Mouse (Mus musculus): ENCODE results near the gene Golga3. TPM values are rescaled to one million over a fixed set of nuclear protein-coding genes. Genes with fewer than 3 reads are reported as not detected.

Gene Golga3
- polyA plus RNA-seq, 2 experiments, result 4.4 to 5.7 TPM

DNA sequence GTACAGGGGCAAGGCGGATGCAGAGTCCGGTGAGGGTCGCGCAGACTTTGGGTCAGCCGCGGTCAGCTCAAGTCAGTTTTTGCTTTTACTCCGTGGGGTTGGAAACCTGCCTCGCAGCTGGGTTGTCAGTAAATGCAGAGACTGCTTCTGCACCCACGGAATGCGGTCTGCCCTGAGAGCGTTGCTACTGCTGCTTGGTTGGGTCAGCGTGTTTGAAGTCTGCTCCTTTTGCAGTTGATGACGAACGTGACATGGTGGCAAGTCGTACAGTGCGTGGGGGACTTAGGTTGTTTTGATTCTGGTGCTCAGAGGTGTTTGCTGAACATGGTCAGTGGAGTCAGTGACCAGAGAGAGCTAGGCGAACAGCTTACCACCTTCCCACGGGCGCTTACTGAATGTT is 520 bp downstream of the Golga3 start:
- TF ChIP-seq EP300 (IDR thresholded peaks at IDR 0.05; ENCODE audit: low read depth) (no peak), CTCF (IDR thresholded peaks at IDR 0.05; ENCODE audit: low read depth) (no peak)
- no peak for DNase-seq (ENCODE audit: low read depth in 3 of 3, low spot score in 3 of 3)
- H3K4me3 ChIP-seq (ENCODE audit: insufficient read depth in 1 of 2, low read depth in 2 of 2, low read length in 2 of 2), result peak overlapping the region; percentile 95 to 99
- H3K4me2 ChIP-seq (ENCODE audit: low read depth), result peak overlapping the region; percentile 89
- 2% methylated on average over 19 of the region's 19 CpGs for WGBS (ENCODE audit: insufficient replicate concordance)
- H3K9ac ChIP-seq (replicated peaks), result peak overlapping the region; percentile 94
- peak overlapping the region; percentile 60 for H3K27ac ChIP-seq
- H3K9me3 ChIP-seq (ENCODE audit: control insufficient read depth, low read length), result no peaks in the 10 kb centered on the region
- peaks cover 17 to 21% of the 10 kb centered on the region in 2 experiments for H3K4me1 ChIP-seq (replicated peaks; ENCODE audit: control insufficient read depth in 2 of 2, insufficient read depth in 2 of 2, low read length in 1 of 2)
- ATAC-seq (ENCODE audit: insufficient read depth), result peak; percentile 16; the same call in 1 of the 2 replicates
- H3K27me3 ChIP-seq (ENCODE audit: control insufficient read depth, insufficient read depth, low read length), result no peaks in the 10 kb centered on the region
- no peaks in the 10 kb centered on the region for H3K36me3 ChIP-seq (replicated peaks; ENCODE audit: control insufficient read depth, insufficient read depth, low read depth)

DNA sequence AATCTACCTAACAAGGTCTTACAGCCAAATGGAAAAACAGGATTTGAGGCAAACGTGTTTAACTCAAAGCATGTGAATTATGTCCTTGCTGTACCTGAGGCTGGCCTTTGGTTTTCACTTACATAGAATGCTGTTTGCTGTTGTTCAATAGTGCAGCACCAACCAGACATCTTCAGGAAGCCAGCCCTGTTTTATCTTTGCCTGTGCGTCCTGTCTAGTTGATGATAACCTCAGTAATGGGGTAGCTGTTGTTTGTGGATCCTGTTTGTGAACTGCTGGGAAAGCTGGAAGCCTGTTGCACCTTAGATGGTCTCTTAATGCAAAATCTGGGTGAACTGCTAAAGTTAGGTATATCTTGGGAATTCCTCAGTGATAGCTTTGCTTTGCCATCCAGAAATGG is 2.1 kb downstream of the Golga3 start:
- TF ChIP-seq CTCF (IDR thresholded peaks at IDR 0.05; ENCODE audit: low read depth) (no peak), EP300 (IDR thresholded peaks at IDR 0.05; ENCODE audit: low read depth) (peak; percentile 69)

DNA sequence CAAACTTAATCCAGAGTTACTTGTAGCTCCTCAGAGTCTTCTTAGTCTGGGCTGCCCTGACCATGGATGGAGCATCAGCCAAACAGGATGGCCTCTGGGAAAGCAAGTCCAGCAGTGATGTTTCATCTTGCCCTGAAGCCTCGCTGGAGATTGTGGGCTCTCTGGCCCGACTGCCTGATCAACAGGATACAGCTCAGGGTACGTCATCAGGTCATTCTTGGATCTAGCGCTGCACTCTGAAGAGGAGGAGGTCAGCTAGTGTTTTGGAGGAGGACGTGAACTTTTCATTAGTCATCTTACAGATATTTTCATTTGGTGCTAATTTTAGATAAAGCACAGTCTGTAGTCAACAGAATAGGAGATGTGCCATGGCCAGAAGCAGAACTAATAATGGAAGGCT is 5.2 kb downstream of the Golga3 start:
- H3K4me2 ChIP-seq (ENCODE audit: low read depth), result no peak overlapping the region
- no peak overlapping the region for H3K9ac ChIP-seq (replicated peaks)
- H3K27ac ChIP-seq, result no peak overlapping the region
- peaks cover 14% of the 10 kb centered on the region for H3K36me3 ChIP-seq (replicated peaks; ENCODE audit: control insufficient read depth, insufficient read depth, low read depth)
- no peaks in the 10 kb centered on the region for H3K27me3 ChIP-seq (ENCODE audit: control insufficient read depth, insufficient read depth, low read length)
- no peak for DNase-seq (ENCODE audit: low read depth in 3 of 3, low spot score in 3 of 3)
- no peak for ATAC-seq (ENCODE audit: insufficient read depth)
- H3K4me1 ChIP-seq (replicated peaks; ENCODE audit: control insufficient read depth in 2 of 2, insufficient read depth in 2 of 2, low read length in 1 of 2), result peaks cover 17 to 18% of the 10 kb centered on the region in 2 experiments
- WGBS (ENCODE audit: insufficient replicate concordance), result 69% methylated on average over 5 of the region's 5 CpGs
- TF ChIP-seq EP300 (IDR thresholded peaks at IDR 0.05; ENCODE audit: low read depth), result no peak
- TF ChIP-seq CTCF (IDR thresholded peaks at IDR 0.05; ENCODE audit: low read depth), result no peak
- H3K4me3 ChIP-seq (ENCODE audit: insufficient read depth in 1 of 2, low read depth in 2 of 2, low read length in 2 of 2), result no peak overlapping the region
- H3K9me3 ChIP-seq (ENCODE audit: control insufficient read depth, low read length), result no peaks in the 10 kb centered on the region

More for the DNA sequence above, 2.1 kb downstream of the Golga3 start:
- WGBS (ENCODE audit: insufficient replicate concordance), result 30% methylated on average over 2 of the region's 2 CpGs
- ATAC-seq (ENCODE audit: insufficient read depth) (no peak), DNase-seq (ENCODE audit: low read depth in 3 of 3, low spot score in 3 of 3) (no peak)
- Histone ChIP-seq H3K4me1 (replicated peaks; ENCODE audit: control insufficient read depth in 2 of 2, insufficient read depth in 2 of 2, low read length in 1 of 2) (peaks cover 17 to 21% of the 10 kb centered on the region in 2 experiments), H3K27ac (0 out of 2 replicates have a peak overlapping the region, but pooled peaks have one; percentile 9), H3K27me3 (ENCODE audit: control insufficient read depth, insufficient read depth, low read length) (no peaks in the 10 kb centered on the region), H3K9ac (replicated peaks) (peak overlapping the region; percentile 4; the same call in 1 of the 2 replicates), H3K36me3 (replicated peaks; ENCODE audit: control insufficient read depth, insufficient read depth, low read depth) (peaks cover 7% of the 10 kb centered on the region; the same call in 1 of the 2 replicates), H3K9me3 (ENCODE audit: control insufficient read depth, low read length) (no peaks in the 10 kb centered on the region), H3K4me2 (ENCODE audit: low read depth) (peak overlapping the region; percentile 41), H3K4me3 (ENCODE audit: insufficient read depth in 1 of 2, low read depth in 2 of 2, low read length in 2 of 2) (no peak overlapping the region; a peak in 1 of 4 replicates)

DNA sequence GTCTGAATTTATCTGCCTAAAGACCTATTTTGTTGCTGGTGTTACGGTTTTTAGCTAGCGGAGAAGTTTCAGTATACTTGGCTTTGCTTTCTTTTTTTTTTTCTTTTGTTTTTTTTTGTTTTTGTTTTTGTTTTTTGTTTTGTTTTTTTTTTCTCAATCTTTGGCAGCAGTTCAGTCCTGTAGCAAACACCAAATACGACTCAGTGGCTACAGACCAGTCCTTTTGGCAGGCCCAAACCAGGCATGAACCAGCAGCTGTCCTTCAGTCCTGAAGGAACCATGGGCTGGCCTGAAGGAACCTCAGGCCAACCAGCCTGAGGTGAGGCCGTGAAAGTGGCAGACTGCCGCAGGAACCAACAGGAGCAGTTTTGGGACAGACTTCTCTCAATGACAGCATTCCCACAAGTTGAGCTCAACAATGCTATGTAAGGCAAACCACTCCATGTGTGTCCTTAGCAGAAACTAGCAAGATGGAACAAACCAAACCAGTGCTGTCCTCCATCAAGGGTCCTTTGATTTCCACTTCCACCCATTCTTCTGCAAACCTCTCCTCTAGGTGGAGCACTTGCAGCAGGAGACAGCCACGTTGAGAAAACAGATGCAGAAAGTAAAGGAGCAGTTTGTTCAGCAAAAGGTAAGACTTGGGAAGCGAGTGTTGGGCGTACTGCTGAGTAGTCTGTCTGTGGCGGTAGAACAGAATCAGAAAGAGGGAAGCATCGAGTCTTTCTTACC is 26.8 kb downstream of the Golga3 start:
- Histone ChIP-seq H3K4me3 (ENCODE audit: insufficient read depth in 1 of 2, low read depth in 2 of 2, low read length in 2 of 2) (no peak overlapping the region), H3K9me3 (ENCODE audit: control insufficient read depth, low read length) (no peaks in the 10 kb centered on the region), H3K9ac (replicated peaks) (no peak overlapping the region), H3K4me2 (ENCODE audit: low read depth) (no peak overlapping the region), H3K36me3 (replicated peaks; ENCODE audit: control insufficient read depth, insufficient read depth, low read depth) (peaks cover 32% of the 10 kb centered on the region), H3K4me1 (replicated peaks; ENCODE audit: control insufficient read depth in 2 of 2, insufficient read depth in 2 of 2, low read length in 1 of 2) (no peaks in the 10 kb centered on the region), H3K27me3 (ENCODE audit: control insufficient read depth, insufficient read depth, low read length) (no peaks in the 10 kb centered on the region), H3K27ac (no peak overlapping the region)
- 78% methylated on average over 10 of the region's 10 CpGs for whole genome bisulfite sequencing (ENCODE audit: insufficient replicate concordance)
- TF ChIP-seq CTCF (IDR thresholded peaks at IDR 0.05; ENCODE audit: low read depth), result peak; percentile 62
- TF ChIP-seq EP300 (IDR thresholded peaks at IDR 0.05; ENCODE audit: low read depth), result no peak
- no peak for ATAC-seq (ENCODE audit: insufficient read depth)
- DNase-seq (ENCODE audit: low read depth in 3 of 3, low spot score in 3 of 3), result no peak

DNA sequence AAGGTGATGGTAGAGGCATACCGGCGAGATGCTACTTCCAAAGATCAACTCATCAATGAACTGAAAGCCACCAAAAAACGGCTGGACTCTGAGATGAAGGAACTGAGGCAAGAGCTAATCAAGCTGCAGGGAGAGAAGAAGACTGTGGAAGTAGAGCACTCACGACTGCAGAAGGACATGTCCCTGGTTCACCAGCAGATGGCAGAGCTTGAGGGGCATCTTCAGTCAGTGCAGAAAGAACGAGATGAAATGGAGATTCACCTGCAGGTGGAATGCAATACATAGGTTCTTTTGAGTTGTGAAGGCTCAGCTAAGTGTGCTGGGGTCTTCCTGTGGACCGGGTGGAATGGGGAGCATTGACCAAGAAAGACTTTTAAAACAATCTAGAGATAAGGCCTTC is 28.3 kb downstream of the Golga3 start:
- Histone ChIP-seq H3K9ac (replicated peaks) (no peak overlapping the region), H3K9me3 (ENCODE audit: control insufficient read depth, low read length) (no peaks in the 10 kb centered on the region), H3K36me3 (replicated peaks; ENCODE audit: control insufficient read depth, insufficient read depth, low read depth) (peaks cover 39% of the 10 kb centered on the region), H3K27me3 (ENCODE audit: control insufficient read depth, insufficient read depth, low read length) (no peaks in the 10 kb centered on the region), H3K4me3 (ENCODE audit: insufficient read depth in 1 of 2, low read depth in 2 of 2, low read length in 2 of 2) (no peak overlapping the region), H3K4me1 (replicated peaks; ENCODE audit: control insufficient read depth in 2 of 2, insufficient read depth in 2 of 2, low read length in 1 of 2) (no peaks in the 10 kb centered on the region), H3K4me2 (ENCODE audit: low read depth) (no peak overlapping the region), H3K27ac (no peak overlapping the region)
- TF ChIP-seq CTCF (IDR thresholded peaks at IDR 0.05; ENCODE audit: low read depth) (peak; percentile 72), EP300 (IDR thresholded peaks at IDR 0.05; ENCODE audit: low read depth) (no peak)
- no peak for ATAC-seq (ENCODE audit: insufficient read depth)
- DNase-seq (ENCODE audit: low read depth in 3 of 3, low spot score in 3 of 3), result no peak
- WGBS (ENCODE audit: insufficient replicate concordance), result 60% methylated on average over 6 of the region's 6 CpGs

Data from liver, embryonic 14.5 days (tissue).